Comparison of ENCODE assay signal across 9 mouse cellular contexts in the genomic region with DNA sequence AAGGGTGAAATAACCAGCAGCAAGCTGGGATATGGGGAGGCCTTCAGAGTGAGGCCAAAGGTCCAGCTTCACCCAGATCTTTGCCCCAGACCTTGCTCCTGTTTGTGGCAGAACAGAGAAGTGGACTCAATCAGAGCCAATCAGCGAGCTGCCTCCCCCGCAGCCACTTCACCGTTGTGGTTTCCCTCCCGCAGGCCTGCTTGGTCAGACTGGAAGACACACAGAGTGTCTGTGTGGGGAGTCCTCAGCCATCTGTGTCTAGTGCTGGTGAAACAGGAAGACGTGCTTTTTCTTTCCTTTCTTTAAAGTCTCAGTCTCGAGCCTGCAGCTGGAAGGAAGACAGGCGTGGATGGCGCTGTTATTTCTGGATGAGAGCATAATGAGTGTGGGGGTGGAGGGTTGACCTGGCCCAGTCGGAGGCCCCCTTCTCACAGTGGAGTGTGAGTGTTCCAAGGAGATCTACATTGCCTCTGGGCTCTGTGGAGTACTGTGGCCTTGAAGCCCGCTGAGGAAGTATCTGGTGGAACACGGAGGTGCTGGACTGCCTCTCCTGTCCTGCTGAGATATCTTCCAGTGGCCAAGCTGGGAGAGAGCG.
DNase-seq lines count a peak whose midpoint lies in the region; ATAC-seq lines count a peak whose summit lies in the region.
"Had no signal": no experiment of that assay in that cellular context is flagged by ENCODE, and none has a peak within 500 bp of the region (broad histone marks: within the 10 kb centered on the region; RNA-seq: fewer than 3 reads in every experiment).

No protein-coding gene starts in this region.

- no peaks in the 10 kb centered on the region for H3K36me3 ChIP-seq in forebrain, embryonic 15.5 days
- H3K36me3 ChIP-seq in kidney, embryonic 15.5 days = no peaks in the 10 kb centered on the region
- H3K36me3 ChIP-seq in liver, embryonic 15.5 days (replicated peaks) = no peaks in the 10 kb centered on the region
- H3K36me3 ChIP-seq: limb, embryonic 15.5 days had no signal

- DNase-seq in CD4-positive, CD25-positive, alpha-beta regulatory T cell, adult 2 months (ENCODE audit: low read depth, low spot score) = peak; percentile 4
- DNase-seq in adipocyte (ENCODE audit: low spot score) = peak; percentile 30
- DNase-seq in right cerebral cortex, postnatal 10 days (ENCODE audit: low spot score in 2 of 2) = peak; percentile 36 to 59

- H3K4me2 ChIP-seq in forebrain, embryonic 15.5 days (replicated peaks) = no peak overlapping the region
- H3K4me2 ChIP-seq in kidney, embryonic 15.5 days = 0 out of 2 replicates have a peak overlapping the region, but pooled peaks have one; percentile 1
- H3K4me2 ChIP-seq in liver, embryonic 15.5 days = peak overlapping the region; percentile 4; the same call in 1 of the 2 replicates
- H3K4me2 ChIP-seq: limb, embryonic 15.5 days had no signal

- no peaks in the 10 kb centered on the region for H3K27me3 ChIP-seq in forebrain, embryonic 15.5 days
- no peaks in the 10 kb centered on the region for H3K27me3 ChIP-seq in kidney, embryonic 15.5 days
- H3K27me3 ChIP-seq in liver, embryonic 15.5 days = no peaks in the 10 kb centered on the region

- no peak overlapping the region for H3K27ac ChIP-seq in forebrain, embryonic 15.5 days (replicated peaks)
- H3K27ac ChIP-seq in kidney, embryonic 15.5 days = no peak overlapping the region
- H3K27ac ChIP-seq in liver, embryonic 15.5 days (replicated peaks) = peak overlapping the region; percentile 61; the same call in 1 of the 2 replicates
- H3K27ac ChIP-seq: limb, embryonic 15.5 days had no signal

- H3K4me1 ChIP-seq in forebrain, embryonic 15.5 days = no peaks in the 10 kb centered on the region
- H3K4me1 ChIP-seq in kidney, embryonic 15.5 days = peaks cover 7% of the 10 kb centered on the region
- 0 out of 2 replicates have a peak, but pooled peaks cover 4% of the 10 kb centered on the region for H3K4me1 ChIP-seq in liver, embryonic 15.5 days (replicated peaks)

- ATAC-seq in CD4-positive, CD25-positive, alpha-beta regulatory T cell, adult 4 months = no peak
- 0 out of 2 replicates have a peak, but pooled peaks have one; percentile 35 for ATAC-seq in forebrain, embryonic 15.5 days (replicated peaks)
- ATAC-seq in kidney, embryonic 15.5 days (replicated peaks; ENCODE audit: low FRiP score) = peak; percentile 69
- ATAC-seq in liver, embryonic 15.5 days (ENCODE audit: insufficient read depth) = peak; percentile 89
- no peak for ATAC-seq in erythroblast, adult 5-6 weeks (replicated peaks; ENCODE audit: low FRiP score, poor library complexity, severe bottlenecking)

- H3K9me3 ChIP-seq in forebrain, embryonic 15.5 days = no peaks in the 10 kb centered on the region
- no peaks in the 10 kb centered on the region for H3K9me3 ChIP-seq in kidney, embryonic 15.5 days (replicated peaks)
- H3K9me3 ChIP-seq in liver, embryonic 15.5 days (replicated peaks) = no peaks in the 10 kb centered on the region
- H3K9me3 ChIP-seq: limb, embryonic 15.5 days had no signal

- no peak overlapping the region for H3K4me3 ChIP-seq in forebrain, embryonic 15.5 days
- no peak overlapping the region for H3K4me3 ChIP-seq in kidney, embryonic 15.5 days (replicated peaks)
- no peak overlapping the region for H3K4me3 ChIP-seq in liver, embryonic 15.5 days (replicated peaks)
- H3K4me3 ChIP-seq: limb, embryonic 15.5 days had no signal

- H3K9ac ChIP-seq in forebrain, embryonic 15.5 days (replicated peaks) = no peak overlapping the region
- no peak overlapping the region for H3K9ac ChIP-seq in kidney, embryonic 15.5 days
- H3K9ac ChIP-seq in liver, embryonic 15.5 days = no peak overlapping the region
- H3K9ac ChIP-seq: limb, embryonic 15.5 days had no signal

- 41% methylated on average over 12 of the region's 12 CpGs for WGBS in forebrain, embryonic 15.5 days
- WGBS in kidney, embryonic 15.5 days = 19% methylated on average over 12 of the region's 12 CpGs
- WGBS in liver, embryonic 15.5 days (ENCODE audit: insufficient replicate concordance) = 9% methylated on average over 12 of the region's 12 CpGs

Comparison
In these comparisons a context has a peak if more than half of its experiments do, and no peak if none do; other contexts are left out.
1. ATAC-seq: peak in forebrain, embryonic 15.5 days (single experiment), kidney, embryonic 15.5 days (single experiment) and liver, embryonic 15.5 days (single experiment); none in CD4-positive, CD25-positive, alpha-beta regulatory T cell, adult 4 months (single experiment) and erythroblast, adult 5-6 weeks (single experiment).
2. Peak in every context shown above with its lines, with median percentiles within 50 percentile points of each other: DNase-seq.